Mouse (Mus musculus): ENCODE measurements around the gene Map7d1.
A peak's percentile ranks its signal among the peaks of the same experiment; 100 is the strongest.

The Map7d1 gene

DNA sequence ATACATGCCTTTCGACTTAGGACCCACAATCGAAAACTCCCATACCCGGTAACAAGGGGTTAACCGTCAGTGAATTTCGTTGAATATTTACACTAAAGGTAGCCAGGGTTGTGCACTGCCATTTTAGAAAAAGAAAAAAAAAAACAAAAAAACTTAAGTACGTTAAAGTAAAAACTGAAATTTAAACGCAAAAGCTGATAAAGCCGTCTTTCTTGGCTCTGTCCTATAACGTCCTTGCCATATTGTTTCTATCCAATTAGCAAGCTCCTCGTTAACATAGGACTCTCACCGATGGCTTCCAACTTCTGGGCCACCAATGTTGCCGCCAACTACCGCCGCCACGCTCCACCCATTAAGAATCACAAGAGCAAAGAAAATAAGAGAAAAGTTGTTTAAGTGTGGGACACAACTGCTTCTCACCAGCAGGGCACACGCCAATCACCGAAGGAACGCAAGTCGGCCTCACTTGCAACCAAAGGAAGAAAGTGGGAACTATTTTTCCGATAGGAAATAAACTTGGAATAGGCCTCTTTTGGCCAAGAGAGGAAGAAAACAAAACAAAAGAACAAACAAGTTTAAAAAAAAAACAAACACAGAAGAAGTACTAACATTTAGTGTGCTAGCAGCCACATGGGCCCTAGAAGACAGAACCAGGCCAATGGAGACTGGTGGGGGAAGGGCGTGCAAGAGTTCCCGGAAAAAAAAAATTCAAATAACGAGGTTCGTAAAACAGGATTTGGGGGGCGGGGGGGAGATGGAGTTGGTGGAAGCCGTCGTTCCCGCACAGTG lies 54.4 kb downstream of the Map7d1 start:
- peak; percentile 78 for DNase-seq (ENCODE audit: low read depth)

DNA sequence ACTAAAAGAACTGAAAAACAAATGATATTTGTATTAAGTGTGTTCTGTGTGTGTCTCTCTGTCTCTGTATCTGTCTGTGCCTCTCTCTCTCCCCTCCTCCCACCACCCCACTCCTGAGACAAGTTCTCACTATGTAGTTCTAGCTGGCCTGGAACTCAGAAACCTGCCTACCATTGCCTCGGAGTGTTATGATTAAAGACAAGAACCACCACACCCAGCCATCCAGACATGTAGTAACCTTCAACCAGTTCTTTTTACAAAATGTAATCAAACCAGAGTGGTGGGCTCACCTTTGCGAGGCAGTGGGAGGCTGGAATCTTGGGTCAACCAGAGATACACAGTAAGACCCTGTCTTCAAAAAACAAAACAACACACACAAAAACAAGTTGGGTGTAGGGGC lies 55.5 kb downstream of the Map7d1 start:
- no peak for DNase-seq (ENCODE audit: low read depth)

DNA sequence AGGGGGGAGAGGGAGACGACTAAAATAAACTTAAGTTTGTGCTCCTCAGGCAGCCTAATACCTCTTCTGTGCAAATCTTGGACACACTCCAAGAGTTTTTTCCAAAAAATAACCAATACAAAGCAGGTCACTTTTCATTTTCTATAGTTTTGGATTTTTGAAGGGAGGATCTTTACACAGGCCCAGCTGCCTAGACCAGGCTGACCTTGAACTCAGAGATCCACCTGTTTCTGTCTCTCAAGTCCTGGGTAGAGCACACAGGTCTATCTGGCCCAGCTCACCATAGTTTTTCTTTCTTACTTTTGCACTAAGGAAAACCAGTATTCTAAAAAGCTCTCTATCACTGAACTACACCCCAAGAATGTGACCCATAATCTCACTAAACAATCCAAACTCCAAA lies 56.1 kb downstream of the Map7d1 start:
- DNase-seq (ENCODE audit: low read depth) = no peak

DNA sequence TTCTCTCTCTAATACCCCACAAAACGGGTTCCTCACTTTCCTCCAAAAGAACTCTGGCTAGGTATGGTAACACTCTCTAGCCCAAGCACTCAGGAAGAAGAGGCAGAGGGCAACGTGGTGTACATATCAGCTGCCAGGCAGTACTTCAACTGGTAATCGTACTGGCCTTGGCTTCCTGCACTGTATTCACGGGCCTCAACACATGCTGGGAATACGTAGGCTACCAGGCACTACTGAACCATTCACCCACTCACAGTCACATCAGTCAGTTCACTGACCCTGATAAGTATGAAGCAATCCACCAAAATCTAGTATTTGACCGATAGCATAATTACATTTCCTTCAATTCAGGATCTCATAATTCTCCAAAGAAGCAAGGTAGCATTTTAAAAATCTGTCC lies 56.6 kb downstream of the Map7d1 start:
- no peak for DNase-seq (ENCODE audit: low read depth)

DNA sequence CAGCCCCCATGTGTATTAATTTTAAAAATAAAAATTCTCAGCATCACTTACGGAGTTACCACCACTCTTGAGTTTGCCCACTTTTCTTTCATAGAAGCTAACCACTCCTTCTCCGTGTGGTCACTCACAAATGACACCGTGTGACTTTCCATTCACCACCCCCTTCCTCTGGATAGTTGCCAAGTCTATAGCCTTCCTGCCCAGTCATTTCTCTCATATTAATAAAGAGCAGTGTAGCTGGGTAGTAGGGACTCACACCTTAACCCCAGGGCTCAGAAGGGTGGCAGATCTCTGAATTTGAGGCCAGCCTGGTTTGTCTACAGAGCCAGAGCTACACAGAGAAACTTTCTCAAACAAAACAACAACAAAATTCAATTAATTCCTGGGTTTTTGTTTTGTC lies 58.7 kb downstream of the Map7d1 start:
- DNase-seq (ENCODE audit: low read depth) = no peak

DNA sequence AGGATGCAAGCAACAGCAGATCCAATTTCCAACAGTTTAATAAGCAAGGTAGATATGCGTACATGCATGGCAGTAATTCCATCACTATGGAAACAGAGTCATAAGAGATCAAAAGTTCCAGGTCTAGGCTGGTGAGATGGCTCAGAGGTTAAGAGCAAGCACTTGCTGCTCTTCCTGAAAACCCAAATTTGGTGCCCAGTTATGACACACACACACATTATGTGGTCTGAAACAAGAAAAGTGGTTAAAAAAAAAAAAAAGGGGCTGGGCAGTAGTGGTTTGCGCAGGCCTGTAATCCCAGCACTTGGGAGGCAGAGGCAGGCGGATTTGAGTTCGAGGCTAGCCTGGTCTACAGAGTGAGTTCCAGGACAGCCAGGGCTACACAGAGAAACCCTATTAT lies 61.2 kb downstream of the Map7d1 start:
- no peak for DNase-seq (ENCODE audit: low read depth)

DNA sequence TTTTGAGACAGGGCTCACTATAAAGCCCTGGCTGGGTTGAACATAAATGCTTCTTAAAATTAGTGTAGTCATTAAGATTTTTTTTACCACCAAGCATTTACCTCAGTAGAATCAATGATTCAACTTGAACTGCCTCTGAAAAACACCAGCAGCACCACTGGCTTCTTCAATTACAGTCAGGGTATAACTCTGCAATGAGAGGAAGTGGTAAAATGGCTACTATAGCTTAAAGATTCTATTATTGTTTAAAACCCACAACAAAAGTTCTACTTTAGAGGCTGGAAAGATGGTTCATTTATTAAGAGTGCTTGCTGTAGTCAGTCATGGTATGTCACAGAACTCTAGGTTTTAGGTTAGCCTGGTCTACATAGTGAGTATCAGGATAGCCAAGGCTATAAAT lies 61.9 kb downstream of the Map7d1 start:
- no peak for DNase-seq (ENCODE audit: low read depth)

DNA sequence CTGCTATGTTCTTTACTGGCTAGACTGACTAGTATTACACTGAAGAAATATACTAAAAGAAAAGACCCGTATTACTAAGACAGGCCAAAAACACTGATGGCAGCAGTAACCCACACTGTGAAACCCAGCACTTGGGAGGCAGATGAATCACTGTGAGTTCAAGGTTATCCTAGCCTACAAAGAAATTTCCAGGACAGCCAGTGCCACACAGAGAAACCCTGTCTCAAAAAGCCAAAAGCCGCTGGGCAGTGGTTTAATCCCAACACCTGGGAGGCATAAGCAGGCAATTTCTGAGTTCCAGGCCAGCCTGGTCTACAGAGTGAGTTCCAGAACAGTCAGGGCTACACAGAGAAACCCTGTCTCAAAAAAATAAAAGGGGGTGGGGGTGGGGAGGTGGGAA lies 65.5 kb downstream of the Map7d1 start:
- no peak for DNase-seq (ENCODE audit: low read depth)

DNA sequence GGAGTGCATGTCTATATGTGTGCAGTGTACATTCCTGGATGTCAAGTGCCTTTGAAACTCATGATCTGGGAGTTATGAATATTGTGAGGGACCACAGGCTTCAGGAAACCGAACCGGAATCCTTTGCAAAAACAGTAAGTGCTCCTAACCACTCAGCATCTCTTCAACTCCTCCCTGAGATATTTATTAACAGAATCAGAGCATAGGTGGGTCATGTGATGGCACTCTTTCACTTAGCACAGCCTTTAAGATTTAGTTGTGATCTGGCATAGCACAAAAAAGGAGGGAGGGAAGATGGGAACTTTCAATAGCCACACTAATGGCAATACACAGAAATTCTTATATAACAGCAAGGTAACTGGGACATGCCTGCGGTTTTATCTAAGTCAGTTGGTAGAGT lies 69.0 kb downstream of the Map7d1 start:
- no peak for DNase-seq (ENCODE audit: low read depth)

DNA sequence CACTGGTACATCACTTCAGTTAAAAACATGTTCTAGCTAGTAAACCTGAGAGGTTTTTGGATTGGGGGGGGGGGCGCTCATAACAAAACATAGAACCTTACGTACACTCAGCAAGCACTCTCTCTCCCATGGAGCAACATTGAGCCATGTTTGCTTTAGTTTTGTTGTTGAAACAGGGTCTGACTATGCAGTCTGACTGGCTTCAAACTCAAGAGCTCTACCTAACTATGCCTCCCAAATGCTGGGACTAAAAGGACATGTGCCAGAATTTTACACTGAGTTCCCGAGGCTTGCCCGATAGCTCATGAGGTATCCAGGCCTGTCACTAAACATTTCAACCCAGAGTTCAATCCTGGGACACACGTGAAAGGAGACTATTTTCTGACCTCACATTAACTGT lies 73.1 kb downstream of the Map7d1 start:
- no peak for DNase-seq (ENCODE audit: low read depth)
